Mouse (Mus musculus) kidney, embryonic 14.5 days (tissue): ENCODE results near the gene Peli1. TPM values are rescaled to one million over a fixed set of nuclear protein-coding genes. Genes with fewer than 3 reads are reported as not detected.

Source experiments
- ATAC-seq: fragments of 200-750 bp; cut with Nextera tagmentation; 2 replicates; pipeline ENCODE4 v1.8.0; 2017; ENCODE audit warnings: moderate number of reproducible peaks, mild to moderate bottlenecking, moderate TSS enrichment, moderate library complexity; ENCODE audit not compliant: low FRiP score, low TSS enrichment
- H3K27ac ChIP-seq: fragments of 300-500 bp; sonication (generic); 2 replicates; pipeline ENCODE4 v1.5.1; 2014; ENCODE audit warnings: low read depth, mild to moderate bottlenecking, low read length, moderate library complexity, mixed read lengths
- H3K27me3 ChIP-seq: fragments of 300-500 bp; sonication (generic); 2 replicates; pipeline ENCODE4 v1.6.1; 2014; ENCODE audit warnings: mild to moderate bottlenecking, low read length; ENCODE audit not compliant: control insufficient read depth, insufficient read depth
- H3K36me3 ChIP-seq: fragments of 300-500 bp; sonication (generic); 2 replicates; pipeline ENCODE4 v1.6.1; 2014; ENCODE audit warnings: low read length, mixed read lengths; ENCODE audit not compliant: control insufficient read depth, insufficient read depth
- H3K4me1 ChIP-seq: fragments of 300-500 bp; sonication (generic); 2 replicates; pipeline ENCODE4 v1.6.1; 2014; ENCODE audit warnings: low read length, mixed read lengths; ENCODE audit not compliant: control insufficient read depth, insufficient read depth
- H3K4me2 ChIP-seq: fragments of 300-500 bp; sonication (generic); replicated peaks from 2 replicates; pipeline ENCODE4 v1.6.1; 2014; ENCODE audit warnings: low read depth, mild to moderate bottlenecking, low read length
- H3K4me3 ChIP-seq: fragments of 300-500 bp; sonication (generic); 2 replicates; pipeline ENCODE4 v1.5.1; 2014; ENCODE audit warnings: mild to moderate bottlenecking, low read length
- H3K9ac ChIP-seq: fragments of 300-500 bp; sonication (generic); 2 replicates; pipeline ENCODE4 v1.6.1; 2014; ENCODE audit warnings: low read depth, mild to moderate bottlenecking, low read length, moderate library complexity
- H3K9me3 ChIP-seq: fragments of 300-500 bp; sonication (generic); 2 replicates; pipeline ENCODE4 v1.6.1; 2016; ENCODE audit warnings: low read length; ENCODE audit not compliant: control insufficient read depth
- WGBS: fragments of 180-500 bp; shearing (Covaris S2); extraction: QIAGEN DNeasy Blood & Tissue Kit; methylation state at CpG from one replicate; pipeline ENCODE4 v1.1.7; 2014; 5-methylcytosine and 5-hydroxymethylcytosine counted together
- polyA plus RNA-seq: library from polyadenylated mRNA; unstranded; fragments of >200 nt; fragmentation: Nextera tagmentation; extraction: Ambion mirVana; gene quantifications from 2 replicates; pipeline ENCODE4 v1.2.1, GENCODE M21; 2014

Gene Peli1
- polyA plus RNA-seq, 1 experiment from 2014 or later: 59.6 TPM

- ATAC-seq: no peak
- no peaks in the 10 kb centered on the region for H3K9me3 ChIP-seq
- H3K4me3 ChIP-seq: no peak overlapping the region
- H3K4me2 ChIP-seq: no peak overlapping the region
- peaks cover 2% of the 10 kb centered on the region; the same call in 1 of the 2 replicates for H3K4me1 ChIP-seq
- no peak overlapping the region for H3K9ac ChIP-seq
- H3K36me3 ChIP-seq: no peaks in the 10 kb centered on the region
- H3K27ac ChIP-seq: no peak overlapping the region
- no peaks in the 10 kb centered on the region for H3K27me3 ChIP-seq
- 44% methylated on average over 2 of the region's 2 CpGs for WGBS
Measured at GRCm38 (mm10) chr11:21088356-21088755, 2.7 kb upstream of the Peli1 start.

- H3K4me2 ChIP-seq: no peak overlapping the region
- no peak overlapping the region for H3K27ac ChIP-seq
- no peaks in the 10 kb centered on the region for H3K9me3 ChIP-seq
- WGBS: 40% methylated on average over 4 of the region's 4 CpGs
- no peaks in the 10 kb centered on the region for H3K36me3 ChIP-seq
- no peak overlapping the region for H3K4me3 ChIP-seq
- no peaks in the 10 kb centered on the region for H3K27me3 ChIP-seq
- H3K4me1 ChIP-seq: peaks cover 11% of the 10 kb centered on the region; the same call in 1 of the 2 replicates
- ATAC-seq: no peak
- no peak overlapping the region for H3K9ac ChIP-seq
Measured at GRCm38 (mm10) chr11:21089571-21089970, 1.5 kb upstream of the Peli1 start.

- Histone ChIP-seq H3K27me3 (no peaks in the 10 kb centered on the region), H3K4me2 (peak overlapping the region; percentile 70), H3K4me3 (peak overlapping the region; percentile 96), H3K9me3 (no peaks in the 10 kb centered on the region), H3K4me1 (peaks cover 11% of the 10 kb centered on the region; the same call in 1 of the 2 replicates), H3K36me3 (no peaks in the 10 kb centered on the region), H3K9ac (peak overlapping the region; percentile 100), H3K27ac (peak overlapping the region; percentile 99)
- ATAC-seq: peak; percentile 74
- WGBS: under 1% methylated on average over 53 of the region's 99 CpGs
Measured at GRCm38 (mm10) chr11:21091428-21092405, 626 bp downstream of the Peli1 start.

- Histone ChIP-seq H3K4me3 (peak overlapping the region; percentile 96), H3K27me3 (no peaks in the 10 kb centered on the region), H3K4me1 (peaks cover 11% of the 10 kb centered on the region; the same call in 1 of the 2 replicates), H3K9ac (peak overlapping the region; percentile 100; the same call in 1 of the 2 replicates), H3K4me2 (peak overlapping the region; percentile 70), H3K9me3 (no peaks in the 10 kb centered on the region), H3K27ac (no peak overlapping the region), H3K36me3 (no peaks in the 10 kb centered on the region)
- no peak for ATAC-seq
- WGBS: 9% methylated on average over 7 of the region's 7 CpGs
Measured at GRCm38 (mm10) chr11:21092621-21093020, 1.5 kb downstream of the Peli1 start.

- no peaks in the 10 kb centered on the region for H3K27me3 ChIP-seq
- H3K4me3 ChIP-seq: peak overlapping the region; percentile 21; the same call in 1 of the 2 replicates
- no peaks in the 10 kb centered on the region for H3K9me3 ChIP-seq
- ATAC-seq: no peak
- H3K9ac ChIP-seq: no peak overlapping the region; the same call in 1 of the 2 replicates
- WGBS: 32% methylated on average over 3 of the region's 3 CpGs
- H3K27ac ChIP-seq: no peak overlapping the region
- peak overlapping the region; percentile 37 for H3K4me2 ChIP-seq
- H3K36me3 ChIP-seq: no peaks in the 10 kb centered on the region
- H3K4me1 ChIP-seq: peaks cover 11% of the 10 kb centered on the region; the same call in 1 of the 2 replicates
Measured at GRCm38 (mm10) chr11:21093081-21093815, 2.2 kb downstream of the Peli1 start.

- H3K4me2 ChIP-seq: no peak overlapping the region
- H3K9me3 ChIP-seq: no peaks in the 10 kb centered on the region
- 96% methylated on average over 2 of the region's 2 CpGs for WGBS
- no peak for ATAC-seq
- peaks cover 11% of the 10 kb centered on the region; the same call in 1 of the 2 replicates for H3K4me1 ChIP-seq
- H3K36me3 ChIP-seq: no peaks in the 10 kb centered on the region
- H3K4me3 ChIP-seq: no peak overlapping the region
- H3K9ac ChIP-seq: no peak overlapping the region
- H3K27me3 ChIP-seq: no peaks in the 10 kb centered on the region
- H3K27ac ChIP-seq: no peak overlapping the region
Measured at GRCm38 (mm10) chr11:21096590-21096989, 5.5 kb downstream of the Peli1 start.

- 85% methylated on average over 2 of the region's 2 CpGs for WGBS
- Histone ChIP-seq H3K27ac (no peak overlapping the region), H3K27me3 (no peaks in the 10 kb centered on the region), H3K4me1 (peaks cover 8% of the 10 kb centered on the region; the same call in 1 of the 2 replicates), H3K9ac (no peak overlapping the region), H3K36me3 (no peaks in the 10 kb centered on the region), H3K9me3 (no peaks in the 10 kb centered on the region), H3K4me3 (no peak overlapping the region), H3K4me2 (no peak overlapping the region)
- ATAC-seq: no peak
Measured at GRCm38 (mm10) chr11:21098457-21098856, 7.4 kb downstream of the Peli1 start.

- no peaks in the 10 kb centered on the region for H3K4me1 ChIP-seq
- ATAC-seq: no peak
- H3K4me2 ChIP-seq: no peak overlapping the region
- H3K9ac ChIP-seq: no peak overlapping the region
- H3K9me3 ChIP-seq: no peaks in the 10 kb centered on the region
- 92% methylated on average over 1 of the region's 1 CpGs for WGBS
- no peak overlapping the region for H3K27ac ChIP-seq
- no peaks in the 10 kb centered on the region for H3K36me3 ChIP-seq
- no peak overlapping the region for H3K4me3 ChIP-seq
- H3K27me3 ChIP-seq: no peaks in the 10 kb centered on the region
Measured at GRCm38 (mm10) chr11:21100704-21101103, 9.6 kb downstream of the Peli1 start.
